23 mouse cellular contexts compared by ENCODE assay signal in the genomic region with DNA sequence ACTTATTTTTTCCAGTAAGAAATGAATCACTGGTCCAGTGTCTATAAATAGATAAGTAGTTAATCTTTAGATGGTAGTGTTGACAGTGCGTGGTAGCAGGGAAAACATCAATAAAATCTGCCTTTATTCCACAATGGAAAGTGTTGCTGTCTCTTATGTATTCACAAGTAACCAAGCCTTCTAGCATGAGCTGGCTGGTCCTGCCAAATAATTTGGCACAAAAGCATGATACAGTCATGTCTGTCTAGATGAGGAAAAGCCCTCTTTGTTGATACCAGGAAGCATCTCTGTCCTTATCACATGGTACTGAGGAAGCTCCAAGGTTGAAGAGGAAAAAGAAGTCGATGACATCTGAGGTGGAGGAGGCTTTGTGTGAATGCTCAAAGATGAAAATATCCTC. TPM values are rescaled to one million over a fixed set of nuclear protein-coding genes. Genes with fewer than 3 reads are reported as not detected.
DNase-seq lines count a peak whose midpoint lies in the region; ATAC-seq lines count a peak whose summit lies in the region.
"Had no signal": no experiment of that assay in that cellular context is flagged by ENCODE, and none has a peak within 500 bp of the region (broad histone marks: within the 10 kb centered on the region; RNA-seq: fewer than 3 reads in every experiment).

No protein-coding gene starts in this region.

- H3K4me3 ChIP-seq in kidney, embryonic 16.5 days (ENCODE audit: low read length): no peak overlapping the region
- H3K4me3 ChIP-seq: forebrain, embryonic 10.5 days; forebrain, embryonic 13.5 days; heart, adult 2 months; heart, embryonic 10.5 days; heart, embryonic 13.5 days had no signal

- ATAC-seq in kidney, embryonic 16.5 days (ENCODE audit: low FRiP score, low TSS enrichment): no peak
- ATAC-seq: forebrain, embryonic 13.5 days; forebrain, embryonic 16.5 days; Patski had no signal

- H3K9ac ChIP-seq in kidney, embryonic 16.5 days (replicated peaks; ENCODE audit: low read length): no peak overlapping the region
- H3K9ac ChIP-seq: forebrain, embryonic 13.5 days; heart, embryonic 13.5 days; hindbrain, embryonic 14.5 days had no signal

- no peak overlapping the region for H3K27ac ChIP-seq in kidney, embryonic 16.5 days (ENCODE audit: low read length)
- H3K27ac ChIP-seq: forebrain, embryonic 10.5 days; forebrain, embryonic 13.5 days; heart, adult 2 months; heart, embryonic 10.5 days; heart, embryonic 13.5 days; hindbrain, embryonic 14.5 days had no signal

- H3K36me3 ChIP-seq in kidney, embryonic 16.5 days (ENCODE audit: insufficient read depth, low read length): no peaks in the 10 kb centered on the region
- H3K36me3 ChIP-seq: forebrain, embryonic 10.5 days; heart, embryonic 10.5 days; heart, embryonic 13.5 days had no signal

- H3K4me2 ChIP-seq in kidney, embryonic 16.5 days (replicated peaks; ENCODE audit: low read depth, low read length): no peak overlapping the region
- H3K4me2 ChIP-seq: forebrain, embryonic 13.5 days; heart, embryonic 13.5 days; hindbrain, embryonic 14.5 days had no signal

- H3K27me3 ChIP-seq in kidney, embryonic 16.5 days (ENCODE audit: insufficient read depth, low read length): no peaks in the 10 kb centered on the region
- H3K27me3 ChIP-seq: forebrain, embryonic 13.5 days; heart, embryonic 13.5 days had no signal

- H3K9me3 ChIP-seq in kidney, embryonic 16.5 days (ENCODE audit: low read length): no peaks in the 10 kb centered on the region
- H3K9me3 ChIP-seq: forebrain, embryonic 10.5 days; forebrain, embryonic 13.5 days; heart, embryonic 10.5 days; heart, embryonic 13.5 days had no signal

- DNase-seq in kidney, adult 9 months: peak; percentile 57
- DNase-seq in kidney, postnatal 25 days: peak; percentile 4 to 39
- no peak for DNase-seq in kidney, adult 18-20 months
- DNase-seq in kidney, postnatal 36 days: peak; percentile 10 to 56
- DNase-seq in layer of hippocampus, adult 8-10 months (ENCODE audit: low spot score in 2 of 2): no peak
- DNase-seq: adrenal gland, postnatal 10 days; adrenal gland, postnatal 36 days; cerebellum, adult 18-20 months; cerebellum, adult 9-10 months; cerebellum, postnatal 14 days; gastrocnemius, postnatal 10 days; gastrocnemius, postnatal 36 days; heart, adult 2 months; heart, postnatal 14 days; heart, postnatal 4 days had no signal

- H3K4me1 ChIP-seq in kidney, embryonic 16.5 days (ENCODE audit: insufficient read depth, low read length): no peaks in the 10 kb centered on the region
- H3K4me1 ChIP-seq: forebrain, embryonic 10.5 days; forebrain, embryonic 13.5 days; heart, embryonic 10.5 days; heart, embryonic 13.5 days had no signal

- 90% methylated on average over 2 of the region's 2 CpGs for WGBS in kidney, embryonic 16.5 days

RNA-seq across cellular contexts. Expression of a gene that starts 32.8 kb away (rescaled TPM):
- polyA plus RNA-seq in kidney, embryonic 16.5 days (2015; fragmentation: Nextera tagmentation; extraction: Ambion mirVana): 64.8 and 67.6 TPM in 2 replicates
- total RNA-seq in layer of hippocampus, adult 8-10 months (2022): 10 to 100 TPM; 21.2 to 27.5 (median 26.0) TPM

Comparison
In these comparisons a context has a peak if more than half of its experiments do, and no peak if none do; other contexts are left out.
1. DNase-seq: peak in kidney, adult 9 months (single experiment), kidney, postnatal 25 days (2 of 2) and kidney, postnatal 36 days (2 of 2); none in kidney, adult 18-20 months (single experiment) and layer of hippocampus, adult 8-10 months (0 of 2).